Mouse (Mus musculus) bone marrow, adult 2 months (tissue): ENCODE measurements around the gene Rnd1.

Source experiments
- CTCF ChIP-seq: fragments of 200-500 bp; IDR thresholded peaks from 2 replicates; pipeline ENCODE4 v1.5.1; 2011; ENCODE audit warnings: low read length, control low read depth; ENCODE audit not compliant: control insufficient read depth, insufficient read depth
- POLR2A ChIP-seq: fragments of 200-500 bp; IDR thresholded peaks from 2 replicates; pipeline ENCODE4 v1.6.1; 2011; ENCODE audit warnings: low read depth, mild to moderate bottlenecking, control low read depth, low read length, borderline replicate concordance; ENCODE audit not compliant: control insufficient read depth

DNA sequence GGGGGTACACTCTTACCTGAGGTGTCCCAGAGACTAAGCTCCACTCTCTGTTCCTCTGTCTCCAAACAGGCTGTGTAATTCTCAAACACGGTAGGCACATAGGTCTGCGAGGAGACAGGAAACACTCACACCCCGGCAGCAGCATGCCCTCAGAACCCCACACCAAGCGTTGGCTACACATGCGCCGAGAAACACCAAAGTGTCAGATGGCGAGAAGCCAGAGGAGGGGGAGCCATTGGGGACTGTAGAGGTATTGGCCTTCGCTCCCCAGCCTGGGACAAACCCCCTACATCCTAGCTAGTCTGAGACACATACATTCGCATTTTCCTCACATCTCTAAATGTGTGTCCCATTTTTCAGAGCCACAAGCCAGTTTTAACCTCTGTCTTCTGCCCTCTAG is 790 bp downstream of the Rnd1 start:
- no peak for TF ChIP-seq POLR2A
- no peak for TF ChIP-seq CTCF
